Mouse (Mus musculus) inflammation-experienced regulatory T-cells (primary cell): ENCODE results near the gene Lin52. TPM values are rescaled to one million over a fixed set of nuclear protein-coding genes. Genes with fewer than 3 reads are reported as not detected.

Experiments
- polyA plus RNA-seq, 2 experiments: library from polyadenylated mRNA; unstranded; fragments of 100-300 nt; shearing (Covaris generic); gene quantifications; one replicate each; pipeline ENCODE4 v1.2.1; 2017

Gene Lin52
- polyA plus RNA-seq: 10 to 100 TPM; 17.9 to 32.0 TPM

DNA sequence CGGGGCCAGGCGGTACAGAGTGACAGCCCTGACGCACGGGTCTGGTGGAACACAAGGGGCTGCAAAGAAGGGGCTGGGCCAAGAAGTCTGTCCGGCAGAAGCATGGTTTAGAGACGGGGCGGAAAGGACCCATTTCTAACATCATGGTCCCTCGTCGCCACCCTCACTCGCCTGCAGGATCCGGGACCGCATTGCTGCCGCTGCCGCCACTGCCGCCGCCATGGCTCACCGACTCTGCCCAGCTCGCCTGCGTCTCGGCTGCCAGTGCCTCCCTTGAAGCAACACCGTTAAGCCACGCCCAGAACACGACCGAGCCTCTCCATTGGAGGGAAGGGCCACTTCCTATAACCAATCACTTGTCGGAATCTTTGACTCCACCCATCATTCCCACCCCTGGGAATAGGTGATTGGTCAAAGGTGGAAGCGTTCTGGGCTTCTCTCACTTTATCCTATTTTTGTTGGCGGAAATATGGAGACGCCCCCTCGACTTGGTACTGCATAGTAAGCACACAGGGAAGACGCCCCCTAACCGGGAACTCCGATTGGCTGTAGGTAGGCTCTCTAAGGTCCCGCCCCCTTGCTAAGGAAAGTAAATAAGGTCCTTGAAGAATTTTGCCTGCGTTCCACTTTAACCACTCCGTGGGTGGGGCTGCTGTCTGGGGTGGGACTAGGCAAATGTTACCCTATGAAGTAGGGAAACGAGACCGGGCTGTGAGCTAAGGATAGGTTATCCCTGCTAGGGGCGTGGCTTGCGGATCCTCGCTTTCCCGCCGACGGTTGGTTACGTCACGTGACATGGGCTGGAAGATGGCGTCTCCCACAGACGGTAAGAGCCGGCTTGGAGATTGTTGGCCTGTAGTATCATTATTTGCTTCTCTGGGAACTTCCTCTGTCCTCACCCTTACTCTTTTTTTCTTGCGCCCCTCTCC, at the start of gene Lin52, which contains the start of gene Aldh6a1:
TSS of gene Lin52 (plus strand) at position 705 of the 929 bp plus-strand sequence.
TSS of gene Aldh6a1 (minus strand) at position 287 of the 929 bp plus-strand sequence.

GRCm38 (mm10) chr12:84408819-84409507, 42.3 kb upstream of the Lin52 start, which contains the start of the genes Entpd5 and Bbof1:
Gene Entpd5, minus strand, starts transcription at chr12:84409029.
Gene Bbof1, plus strand, starts transcription at chr12:84409071.

GRCm38 (mm10) chr12:84416834-84417604, 34.2 kb upstream of the Lin52 start, which contains the start of gene Rnf113a2:
Gene Rnf113a2, plus strand, starts transcription at chr12:84417196.

GRCm38 (mm10) chr12:84569336-84569970, 118.2 kb downstream of the Lin52 start, which contains the start of gene Vsx2:
Gene Vsx2, plus strand, starts transcription at chr12:84569762.

Other genes starting within 250 kb of the Lin52 start
- 10 to 100 TPM; 25.6 to 29.6 TPM for gene Elmsan1, start 232.5 kb upstream of the Lin52 start, polyA plus RNA-seq
- 10 to 100 TPM; 32.6 to 34.1 TPM for gene Ptgr2, start 166.2 kb upstream of the Lin52 start, polyA plus RNA-seq
- gene Zfp410, start 134.6 kb upstream of the Lin52 start, polyA plus RNA-seq: 10 to 100 TPM; 57.7 to 72.5 TPM
- gene Coq6, start 89.8 kb upstream of the Lin52 start, polyA plus RNA-seq: 10 to 100 TPM; 27.5 to 29.8 TPM
- under 1 TPM; 0.46 to 0.98 TPM for gene Fam161b, start 89.6 kb upstream of the Lin52 start, polyA plus RNA-seq
- gene Entpd5, start 42.4 kb upstream of the Lin52 start, polyA plus RNA-seq: 10 to 100 TPM; 36.4 to 85.2 TPM
- gene Bbof1, start 42.4 kb upstream of the Lin52 start, polyA plus RNA-seq: 1 to 10 TPM; 1.0 to 1.3 TPM
- gene Rnf113a2, start 34.2 kb upstream of the Lin52 start, polyA plus RNA-seq: 10 to 100 TPM; 30.8 to 34.0 TPM
- gene Aldh6a1, start 418 bp upstream of the Lin52 start, polyA plus RNA-seq: 10 to 100 TPM; 16.4 to 20.2 TPM
- under 1 TPM in 1 of 2 experiments, not detected in 1; 0.17 TPM for gene Vsx2, start 118.3 kb downstream of the Lin52 start, polyA plus RNA-seq
- gene Abcd4, start 166.0 kb downstream of the Lin52 start, polyA plus RNA-seq: 10 to 100 TPM; 23.3 to 24.6 TPM
- gene Vrtn, start 189.6 kb downstream of the Lin52 start, polyA plus RNA-seq: under 1 TPM; 0.13 to 0.15 TPM
- gene Syndig1l, start 247.4 kb downstream of the Lin52 start, polyA plus RNA-seq: under 1 TPM in 1 of 2 experiments, not detected in 1; 0.81 TPM